Mouse (Mus musculus) C2C12 (cell line): Measurements from ENCODE around the gene Gm42715. TPM values are rescaled to one million over a fixed set of nuclear protein-coding genes. Genes with fewer than 3 reads are reported as not detected.
A peak's percentile ranks its signal among the peaks of the same experiment; 100 is the strongest.

Experiments used
- H3K27me3 ChIP-seq: one replicate; pipeline ENCODE4 v1.6.1; 2011; ENCODE audit not compliant: control insufficient read depth, insufficient read depth, insufficient read length
- H3K36me3 ChIP-seq: one replicate; pipeline ENCODE4 v1.6.1; 2011; ENCODE audit not compliant: control insufficient read depth, insufficient read depth
- H3K4me3 ChIP-seq: one replicate; pipeline ENCODE4 v1.5.1; 2011; ENCODE audit warnings: mild to moderate bottlenecking, control low read depth; ENCODE audit not compliant: poor library complexity, insufficient read depth, severe bottlenecking
- H3K79me2 ChIP-seq: one replicate; pipeline ENCODE4 v1.6.1; 2011; ENCODE audit not compliant: control insufficient read depth, insufficient read depth
- H3K79me3 ChIP-seq: one replicate; pipeline ENCODE4 v1.6.1; 2011; ENCODE audit warnings: low read depth, control low read depth
- H3ac ChIP-seq: one replicate; pipeline ENCODE3; 2011; ENCODE audit warnings: low read depth; ENCODE audit not compliant: control insufficient read depth, insufficient read length
- CEBPB ChIP-seq: IDR thresholded peaks from one replicate; pipeline ENCODE4 v1.6.1; 2011; ENCODE audit warnings: low read depth, mild to moderate bottlenecking, control low read depth, moderate library complexity
- CTCF ChIP-seq: IDR thresholded peaks from one replicate; pipeline ENCODE4 v1.5.1; 2011; ENCODE audit not compliant: control insufficient read depth, insufficient read depth, insufficient read length
- FOSL1 ChIP-seq: IDR thresholded peaks from one replicate; pipeline ENCODE4 v1.8.0; 2011; ENCODE audit warnings: mild to moderate bottlenecking, low read length; ENCODE audit not compliant: poor library complexity, insufficient read depth, severe bottlenecking
- MAX ChIP-seq: IDR thresholded peaks from one replicate; pipeline ENCODE4 v1.6.1; 2011; ENCODE audit warnings: mild to moderate bottlenecking, control low read depth
- MYOD1 ChIP-seq: IDR thresholded peaks from one replicate; pipeline ENCODE4 v1.6.1; 2011; ENCODE audit warnings: low read depth; ENCODE audit not compliant: control insufficient read depth, insufficient read length
- MYOG ChIP-seq: IDR thresholded peaks from one replicate; pipeline ENCODE4 v1.6.1; 2011; ENCODE audit not compliant: control insufficient read depth, insufficient read length; ENCODE audit errors: extremely low read depth
- USF1 ChIP-seq: IDR thresholded peaks from one replicate; pipeline ENCODE4 v1.6.1; 2011; ENCODE audit warnings: low read depth, mild to moderate bottlenecking, control low read depth, moderate library complexity
- polyA plus RNA-seq: library from polyadenylated mRNA; unstranded; fragments of >200 nt; fragmentation: generic; extraction: Trizol; gene quantifications from one replicate; pipeline ENCODE4 v1.2.1, GENCODE M21; 2012; ENCODE audit warnings: missing spikeins

Gene Gm42715
- polyA plus RNA-seq, 1 experiment, result 14.9 TPM

- Histone ChIP-seq H3K36me3 (peaks cover 20% of the 10 kb centered on the region), H3K4me3 (no peak overlapping the region), H3K79me2 (no peaks in the 10 kb centered on the region), H3ac (no peak overlapping the region), H3K27me3 (no peaks in the 10 kb centered on the region), H3K79me3 (no peaks in the 10 kb centered on the region)
- TF ChIP-seq MAX, result no peak
- TF ChIP-seq CEBPB, result no peak
- no peak for TF ChIP-seq MYOD1
- TF ChIP-seq CTCF, result no peak
- no peak for TF ChIP-seq USF1
- no peak for TF ChIP-seq FOSL1
- TF ChIP-seq MYOG, result no peak
Observed at GRCm38 (mm10) chr7:127604256-127604655, 84.9 kb downstream of the Gm42715 start.

GRCm38 (mm10) chr7:127607150-127607549 lies 87.8 kb downstream of the Gm42715 start:
- Histone ChIP-seq H3K79me3 (no peaks in the 10 kb centered on the region), H3K36me3 (peaks cover 20% of the 10 kb centered on the region), H3K4me3 (no peak overlapping the region), H3K27me3 (no peaks in the 10 kb centered on the region), H3ac (no peak overlapping the region), H3K79me2 (no peaks in the 10 kb centered on the region)
- TF ChIP-seq MYOD1 (no peak), USF1 (no peak), MAX (no peak), MYOG (no peak)

- no peaks in the 10 kb centered on the region for H3K79me3 ChIP-seq
- no peaks in the 10 kb centered on the region for H3K79me2 ChIP-seq
- H3K36me3 ChIP-seq, result peaks cover 10% of the 10 kb centered on the region
- H3K27me3 ChIP-seq, result no peaks in the 10 kb centered on the region
- TF ChIP-seq USF1 (no peak), MAX (no peak), MYOG (no peak), CTCF (no peak), FOSL1 (no peak), MYOD1 (no peak), CEBPB (no peak)
- no peak overlapping the region for H3K4me3 ChIP-seq
- no peak overlapping the region for H3ac ChIP-seq
Observed at GRCm38 (mm10) chr7:127611011-127611410, 91.6 kb downstream of the Gm42715 start.

GRCm38 (mm10) chr7:127611561-127611960 lies 92.2 kb downstream of the Gm42715 start:
- Histone ChIP-seq H3K79me3 (no peaks in the 10 kb centered on the region), H3K79me2 (no peaks in the 10 kb centered on the region), H3K4me3 (no peak overlapping the region), H3K27me3 (no peaks in the 10 kb centered on the region), H3K36me3 (peaks cover 10% of the 10 kb centered on the region), H3ac (no peak overlapping the region)
- TF ChIP-seq FOSL1, result no peak

GRCm38 (mm10) chr7:127613501-127613900 lies 94.1 kb downstream of the Gm42715 start:
- Histone ChIP-seq H3K79me2 (no peaks in the 10 kb centered on the region), H3K79me3 (no peaks in the 10 kb centered on the region), H3K36me3 (peaks cover 10% of the 10 kb centered on the region), H3K4me3 (no peak overlapping the region), H3ac (no peak overlapping the region), H3K27me3 (no peaks in the 10 kb centered on the region)
- no peak for TF ChIP-seq MAX
- no peak for TF ChIP-seq CEBPB
- TF ChIP-seq USF1, result no peak
- no peak for TF ChIP-seq MYOD1
- TF ChIP-seq CTCF, result no peak
- TF ChIP-seq FOSL1, result no peak
- TF ChIP-seq MYOG, result no peak

DNA sequence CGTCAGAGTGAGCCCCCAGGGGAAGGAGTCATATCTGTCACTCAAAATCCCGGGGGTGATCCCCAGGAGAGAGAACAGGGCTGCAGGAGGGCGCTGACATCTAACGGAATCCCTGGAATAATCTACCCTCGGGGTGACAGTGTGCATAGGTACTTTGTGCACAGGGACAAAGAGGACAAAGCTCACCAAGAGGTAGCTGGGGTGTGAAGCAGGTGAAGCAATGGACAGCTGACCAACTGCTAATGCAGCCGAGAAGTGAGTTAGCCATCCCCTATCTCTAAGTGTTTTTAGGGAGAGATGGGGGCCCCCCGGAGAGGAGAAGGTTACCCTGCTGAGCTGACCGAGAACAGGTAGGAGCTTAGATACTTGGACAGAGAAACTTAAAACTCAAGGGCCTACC lies 94.7 kb downstream of the Gm42715 start:
- Histone ChIP-seq H3K36me3 (peaks cover 10% of the 10 kb centered on the region), H3K79me3 (no peaks in the 10 kb centered on the region), H3ac (peak overlapping the region; percentile 5), H3K4me3 (peak overlapping the region; percentile 61), H3K27me3 (no peaks in the 10 kb centered on the region), H3K79me2 (no peaks in the 10 kb centered on the region)
- TF ChIP-seq MYOD1, result no peak
- no peak for TF ChIP-seq MYOG
- no peak for TF ChIP-seq CEBPB
- no peak for TF ChIP-seq USF1
- no peak for TF ChIP-seq MAX
- no peak for TF ChIP-seq FOSL1
- no peak for TF ChIP-seq CTCF
